Mouse (Mus musculus): ENCODE measurements around the gene D10Jhu81e. TPM values are rescaled to one million over a fixed set of nuclear protein-coding genes. Genes with fewer than 3 reads are reported as not detected.

D10Jhu81e gene
- total RNA-seq, 2 experiments from 2014 or later: 500 to 510 TPM

DNA sequence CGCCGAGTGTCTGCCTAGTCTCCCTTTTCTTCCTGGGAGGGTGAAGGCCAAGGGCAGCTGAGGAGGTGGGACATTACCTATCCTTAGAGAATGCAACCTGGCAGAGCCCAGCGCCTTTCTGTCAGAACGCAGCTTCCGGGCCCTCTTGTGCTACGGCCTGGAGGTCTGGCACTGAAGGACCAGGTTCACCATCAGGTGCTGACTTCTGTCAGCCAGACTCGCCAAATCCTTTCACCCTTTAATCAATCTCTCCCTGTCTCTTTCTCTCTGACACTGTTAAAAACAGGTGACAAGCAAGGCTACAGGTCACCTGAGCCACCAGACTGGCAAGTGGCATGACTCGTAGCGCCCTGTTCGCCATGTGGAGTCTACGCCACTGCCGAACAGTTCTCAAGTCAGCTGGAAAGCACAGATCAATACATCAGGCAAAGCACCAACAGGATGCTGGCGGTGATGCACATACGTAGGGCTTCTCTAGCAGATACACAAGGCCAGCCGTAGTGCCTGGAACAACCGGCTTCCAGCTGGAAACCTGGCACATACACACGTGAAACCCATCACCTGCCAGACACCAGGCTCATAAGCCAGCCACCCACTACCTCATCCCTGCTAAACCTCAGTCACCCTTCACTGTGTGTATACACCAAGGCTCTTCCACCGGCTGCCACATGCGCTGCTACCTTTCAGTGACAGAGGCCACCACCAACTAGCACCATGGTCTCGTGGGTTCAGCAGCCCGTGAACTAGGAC lies 4.2 kb downstream of the D10Jhu81e start:
- intact Hi-C loops (cut with DNase I): loop anchor here (10.0 kb wide), 1 partner anchor 541 kb away; the partner anchor contains the start of gene Ube2g2
- DNase-seq (ENCODE audit: low spot score): no peak

DNA sequence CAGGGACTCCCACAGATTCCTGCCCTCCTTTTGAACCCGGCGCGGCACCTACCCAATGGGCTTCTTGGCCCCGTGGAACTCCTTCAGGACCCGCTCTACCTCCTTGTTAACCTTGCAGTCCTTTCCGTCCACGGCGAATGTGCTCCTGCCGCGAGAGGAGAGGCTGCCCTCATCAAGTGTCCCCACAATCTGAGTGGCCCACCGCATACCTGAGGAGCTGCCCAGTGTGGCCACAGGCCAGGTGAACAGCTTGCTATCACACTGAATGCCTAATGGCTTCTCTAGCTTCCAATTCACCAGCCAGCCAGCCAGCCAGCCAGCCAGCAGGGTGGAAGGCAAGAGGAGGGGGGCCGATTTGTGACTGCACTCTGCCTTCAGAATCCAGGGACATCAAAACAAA lies 4.8 kb downstream of the D10Jhu81e start:
- intact Hi-C loops (cut with DNase I): loop anchor here (5.0 to 10.0 kb wide), 2 partner anchors 137 to 540 kb away; partner anchors contain the start of gene Ube2g2
- no peak for DNase-seq (ENCODE audit: low spot score)

DNA sequence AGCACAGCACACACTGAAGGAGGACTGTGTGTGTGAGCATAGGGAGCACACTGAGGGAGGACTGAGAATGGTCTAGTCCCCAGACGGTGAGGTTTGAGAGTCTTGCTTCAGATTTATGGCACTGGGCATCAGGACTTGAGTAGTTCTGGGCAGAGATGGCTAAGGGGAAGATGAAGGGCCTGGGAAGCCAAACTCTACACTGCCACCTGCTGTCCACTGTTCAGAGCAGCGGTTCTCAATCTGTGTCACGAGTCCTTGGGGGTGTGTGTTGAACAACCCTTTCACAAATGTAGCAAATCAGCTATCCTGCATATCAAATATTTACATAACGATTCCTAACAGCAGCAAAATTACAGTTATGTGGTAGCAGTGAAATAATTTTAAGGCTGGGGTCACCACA lies 5.7 kb downstream of the D10Jhu81e start:
- DNase-seq (ENCODE audit: low spot score): no peak
- intact Hi-C loops (cut with DNase I): loop anchor here (5.0 to 10.0 kb wide), 2 partner anchors 137 to 539 kb away; partner anchors contain the start of gene Ube2g2

DNA sequence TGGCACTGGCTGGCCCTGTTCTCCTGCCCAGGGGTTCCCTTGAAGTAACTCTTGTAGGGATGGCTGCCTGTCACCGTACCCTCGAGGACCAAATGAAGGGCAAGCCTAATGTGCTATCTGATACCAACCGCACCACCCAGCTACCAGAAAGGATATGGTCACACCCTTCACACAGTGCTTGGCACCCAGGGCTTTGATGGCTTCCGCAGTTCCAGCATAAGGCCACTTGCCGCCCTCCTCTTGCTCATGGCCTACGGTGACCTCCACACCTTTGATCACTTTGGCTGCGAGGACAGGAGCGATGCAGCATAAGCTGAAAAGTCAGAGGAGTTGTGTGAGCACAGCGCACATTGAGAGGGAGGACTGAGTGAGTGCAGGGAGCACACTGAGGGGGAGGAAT lies 6.3 kb downstream of the D10Jhu81e start:
- DNase-seq (ENCODE audit: low spot score): no peak
- intact Hi-C loops (cut with DNase I): loop anchor here (5.0 to 10.0 kb wide), 2 partner anchors 136 to 538 kb away; partner anchors contain the start of gene Ube2g2

DNA sequence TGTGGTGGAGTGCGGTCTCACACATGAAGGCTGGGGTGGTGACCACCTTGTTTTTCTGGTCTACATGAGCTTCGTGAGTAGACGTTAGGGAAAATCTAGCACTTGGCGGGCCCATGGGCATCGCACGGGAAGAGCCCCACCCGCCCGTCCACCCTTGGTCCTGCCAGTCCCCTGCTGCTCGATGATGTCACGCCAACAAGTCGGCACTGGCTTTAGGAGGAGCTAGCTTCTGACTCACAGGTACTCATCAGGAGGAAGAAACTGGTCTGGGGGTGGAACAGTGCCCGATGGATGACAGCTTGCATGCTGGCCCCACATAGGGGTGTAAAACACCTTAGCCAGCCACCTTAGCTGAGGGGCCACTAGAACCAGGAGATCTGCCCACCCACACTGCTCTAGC lies 6.9 kb downstream of the D10Jhu81e start:
- intact Hi-C loops (cut with DNase I): loop anchor here (5.0 to 10.0 kb wide), 2 partner anchors 135 to 538 kb away; partner anchors contain the start of gene Ube2g2
- no peak for DNase-seq (ENCODE audit: low spot score)

DNA sequence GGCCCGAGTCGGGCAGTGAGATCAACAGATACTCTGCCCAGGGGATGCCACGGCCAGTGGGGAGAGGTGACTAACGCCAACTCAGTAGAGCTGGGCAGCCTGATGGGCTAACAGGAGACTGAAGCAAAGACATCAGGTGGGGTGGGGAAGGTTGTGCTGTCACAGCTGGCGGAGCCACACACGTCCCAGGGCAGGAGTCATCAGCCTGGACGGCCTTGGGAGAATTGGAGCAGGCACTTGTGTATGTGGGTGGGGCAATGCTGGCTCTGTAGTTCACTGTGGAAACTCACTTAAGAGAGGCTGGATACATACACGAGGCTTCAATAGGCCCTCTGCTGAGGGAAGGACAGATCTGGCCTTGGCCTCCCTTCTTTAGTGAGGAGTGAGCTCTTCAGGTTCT lies 8.5 kb downstream of the D10Jhu81e start:
- DNase-seq (ENCODE audit: low spot score): no peak
- intact Hi-C loops (cut with DNase I): loop anchor here (2.0 to 10.0 kb wide), 4 partner anchors 92 to 536 kb away; partner anchors contain the start of genes Icosl and Ube2g2

DNA sequence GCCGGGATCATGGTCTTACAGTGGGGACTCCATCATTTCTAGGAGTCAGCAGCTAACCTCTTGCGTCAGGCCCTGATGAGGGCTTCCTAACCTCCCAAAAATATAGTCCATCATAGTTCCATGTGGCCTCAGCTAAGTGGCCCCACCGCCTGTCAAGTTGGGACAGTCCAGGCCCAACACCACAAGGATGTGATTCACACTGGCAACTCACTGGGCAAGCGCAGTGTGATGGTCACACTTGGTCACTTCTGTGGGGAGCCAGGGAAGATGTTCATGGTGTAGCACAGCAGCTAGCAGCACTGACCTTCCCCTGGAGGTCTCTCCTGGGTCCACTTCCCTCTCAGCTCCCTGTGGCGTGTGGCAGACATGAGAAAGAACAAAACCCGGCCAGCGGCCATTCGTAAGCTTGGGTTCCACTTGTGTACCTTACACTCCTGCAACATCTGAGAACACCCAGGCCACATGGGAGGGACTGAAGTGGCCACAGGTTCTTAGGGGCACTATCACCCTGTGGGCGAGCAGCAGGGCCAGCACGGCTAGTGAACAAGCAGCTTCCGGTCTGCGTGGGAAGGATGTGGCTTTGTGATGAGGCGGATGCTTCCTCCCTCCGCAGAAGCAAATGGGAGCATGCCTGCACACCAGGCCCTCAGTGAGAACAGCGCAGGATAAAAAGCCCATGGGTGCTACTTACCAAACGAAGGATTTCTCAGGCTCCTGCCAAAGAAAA lies 9.1 kb downstream of the D10Jhu81e start:
- DNase-seq (ENCODE audit: low spot score): no peak
- intact Hi-C loops (cut with DNase I): loop anchor here (2.0 to 10.0 kb wide), 4 partner anchors 92 to 536 kb away; partner anchors contain the start of genes Icosl and Ube2g2

DNA sequence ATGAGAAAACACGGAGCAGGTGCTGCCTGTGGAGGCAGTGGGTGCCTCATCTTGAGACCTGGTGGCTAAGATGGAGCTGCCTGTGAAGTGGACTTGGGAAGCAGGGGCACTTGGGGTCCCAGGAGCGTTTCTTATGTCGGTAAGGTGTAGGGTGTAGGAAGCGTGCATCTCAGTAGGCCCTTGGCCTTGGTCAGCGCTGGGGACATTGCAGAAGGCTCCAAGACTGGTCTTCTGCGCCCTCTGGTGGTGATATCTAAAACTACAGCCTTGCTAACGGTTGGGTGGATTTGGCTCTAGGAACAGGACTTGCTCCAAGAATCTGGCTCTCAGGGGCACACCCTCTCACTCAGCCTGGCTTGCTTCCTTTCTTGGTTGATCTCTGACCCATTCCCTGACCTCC lies 9.7 kb downstream of the D10Jhu81e start:
- DNase-seq (ENCODE audit: low spot score): peak; percentile 71
- intact Hi-C loops (cut with DNase I): loop anchor here (2.0 to 10.0 kb wide), 4 partner anchors 91 to 535 kb away; partner anchors contain the start of genes Icosl and Ube2g2

DNA sequence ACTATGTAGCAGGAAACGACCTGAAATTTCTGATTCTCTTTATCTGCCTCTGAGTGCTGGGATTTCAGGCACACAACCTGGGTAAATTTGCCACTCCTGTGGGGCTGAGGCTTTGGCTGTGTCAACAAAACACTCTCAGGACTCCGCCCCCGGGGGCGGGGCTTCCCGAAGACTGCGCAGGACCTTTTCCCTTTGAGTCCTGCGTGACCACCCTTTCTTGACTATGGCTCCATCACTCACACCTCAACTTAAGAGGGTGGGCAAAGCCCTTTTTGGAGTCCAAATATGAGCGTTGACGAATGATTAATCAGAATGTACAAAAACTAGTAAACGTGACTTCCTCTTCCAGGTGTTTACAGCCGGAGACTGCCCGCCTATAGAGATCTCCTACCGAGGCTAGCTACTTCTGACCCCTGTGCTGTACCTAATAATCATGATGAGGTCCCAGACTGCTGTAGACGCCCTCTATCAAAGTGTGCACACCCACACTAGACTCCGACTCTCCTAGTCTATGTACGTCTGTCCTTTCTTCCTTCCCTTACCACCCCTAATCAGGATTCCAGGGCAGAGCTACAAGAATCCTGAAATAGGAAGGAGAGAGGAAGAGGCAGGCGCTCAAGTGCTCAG lies 10.2 kb downstream of the D10Jhu81e start:
- intact Hi-C loops (cut with DNase I): no loop called here
- no peak for DNase-seq (ENCODE audit: low spot score)

DNA sequence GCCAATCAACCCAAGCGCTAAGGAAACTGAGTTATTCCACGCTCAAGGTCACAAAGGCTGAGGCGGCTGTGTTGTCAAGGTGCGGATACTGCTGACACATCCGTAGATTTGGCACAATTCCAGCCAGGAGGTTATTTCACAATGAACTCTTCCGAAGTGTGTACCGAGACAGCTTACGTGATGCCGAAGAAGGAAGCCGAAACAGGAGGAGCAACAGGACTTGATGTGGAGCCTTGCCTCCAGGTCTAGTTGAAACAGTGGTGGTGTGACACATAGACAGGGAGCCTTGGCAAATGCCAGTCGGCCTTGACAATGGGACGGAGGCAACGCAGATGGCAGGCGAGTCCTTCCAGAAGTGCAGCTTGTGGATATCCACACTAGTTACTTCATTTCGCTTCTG lies 11.5 kb downstream of the D10Jhu81e start:
- no peak for DNase-seq (ENCODE audit: low spot score)

DNA sequence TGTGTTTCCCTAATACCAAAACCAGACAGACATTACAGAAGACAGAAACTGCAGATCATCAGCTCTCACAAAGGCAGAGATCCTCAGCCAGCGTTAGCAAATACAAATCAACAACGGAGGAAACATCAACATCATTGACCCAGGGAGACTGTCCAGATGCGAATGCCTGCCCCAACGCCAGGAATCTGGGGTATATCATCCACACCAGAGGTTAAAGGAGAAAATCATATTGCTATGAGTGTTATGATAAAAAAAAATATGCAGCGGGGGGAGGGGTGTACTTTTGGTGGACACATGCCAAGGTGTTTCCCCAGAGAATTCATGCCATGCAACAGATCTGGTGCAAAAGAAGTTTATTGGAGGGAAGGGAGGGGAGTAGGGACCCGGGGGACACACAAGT lies 12.7 kb downstream of the D10Jhu81e start:
- intact Hi-C loops (cut with DNase I): no loop called here
- no peak for DNase-seq (ENCODE audit: low spot score)

More for the DNA sequence above, 11.5 kb downstream of the D10Jhu81e start:
- intact Hi-C loops (cut with DNase I): no loop called here

DNA sequence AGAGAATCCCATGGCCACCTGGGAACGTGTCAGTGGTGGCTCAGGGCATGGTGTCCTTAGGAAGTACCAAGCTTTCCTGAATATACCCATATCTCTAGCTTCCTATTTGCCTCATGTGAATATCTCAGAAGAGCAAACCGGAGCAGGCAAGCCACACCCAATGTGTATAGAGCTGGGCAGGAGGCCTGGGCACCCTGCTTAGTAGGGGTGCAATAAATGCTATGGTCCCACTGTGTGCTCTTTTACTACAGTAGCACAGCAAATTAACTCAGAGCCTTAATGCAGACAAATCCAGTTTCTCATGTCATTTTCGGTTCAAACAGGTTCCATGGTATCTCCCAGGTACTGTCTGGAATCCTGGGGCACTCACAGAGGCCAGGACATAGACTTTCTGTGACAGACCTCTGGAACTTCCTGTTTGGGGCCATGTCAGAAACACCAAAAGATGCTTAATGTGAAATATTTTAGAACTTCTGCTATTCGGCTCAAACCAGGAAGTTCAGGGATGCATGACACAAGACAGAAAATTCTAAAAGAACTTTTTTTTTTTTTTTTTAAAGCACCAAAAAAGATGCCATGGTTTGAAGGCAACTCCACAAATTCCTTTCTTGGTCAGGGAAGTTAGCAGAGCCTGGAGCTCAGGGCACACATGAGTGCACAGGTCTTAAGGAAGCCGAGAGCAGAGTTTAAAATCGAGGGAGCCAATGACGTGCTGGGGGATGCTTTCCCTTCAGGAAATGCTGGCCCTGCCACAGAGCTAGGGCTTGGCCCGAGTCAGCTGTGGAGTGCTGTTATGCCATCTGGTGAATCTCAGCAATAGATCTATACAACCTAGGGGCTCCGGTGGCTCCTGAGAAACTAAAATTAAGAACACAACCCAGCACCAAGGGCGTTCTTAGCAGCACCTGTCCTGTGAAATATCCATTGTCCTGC lies 20.5 kb downstream of the D10Jhu81e start:
- no peak for DNase-seq (ENCODE audit: low spot score)
- intact Hi-C loops (cut with DNase I): no loop called here

DNA sequence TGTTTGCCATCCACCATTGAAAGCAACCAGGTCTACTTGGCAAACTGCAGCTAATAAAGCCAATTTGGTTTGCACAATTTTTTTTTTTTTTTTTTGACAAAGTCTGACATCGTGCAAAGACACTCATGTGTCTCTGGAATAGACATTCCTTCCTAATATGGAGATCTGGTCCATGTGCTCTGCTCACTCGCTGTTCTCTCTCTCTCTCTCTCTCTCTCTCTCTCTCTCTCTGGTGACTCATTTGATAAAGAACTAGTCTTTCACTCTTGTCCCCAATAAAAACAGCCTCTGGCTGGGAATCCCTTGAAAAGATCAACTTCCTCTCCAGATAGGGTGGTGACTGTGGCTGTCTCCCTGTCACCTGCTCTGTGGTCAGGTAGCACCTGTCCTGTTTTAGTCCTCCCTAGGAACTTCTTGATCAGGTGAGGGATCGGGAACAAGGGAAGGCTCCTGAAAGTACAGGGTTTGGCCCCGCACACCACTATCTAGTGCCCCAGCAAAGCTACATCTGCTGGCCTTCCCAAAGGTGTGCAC lies 21.6 kb downstream of the D10Jhu81e start:
- no peak for DNase-seq (ENCODE audit: low spot score)

DNA sequence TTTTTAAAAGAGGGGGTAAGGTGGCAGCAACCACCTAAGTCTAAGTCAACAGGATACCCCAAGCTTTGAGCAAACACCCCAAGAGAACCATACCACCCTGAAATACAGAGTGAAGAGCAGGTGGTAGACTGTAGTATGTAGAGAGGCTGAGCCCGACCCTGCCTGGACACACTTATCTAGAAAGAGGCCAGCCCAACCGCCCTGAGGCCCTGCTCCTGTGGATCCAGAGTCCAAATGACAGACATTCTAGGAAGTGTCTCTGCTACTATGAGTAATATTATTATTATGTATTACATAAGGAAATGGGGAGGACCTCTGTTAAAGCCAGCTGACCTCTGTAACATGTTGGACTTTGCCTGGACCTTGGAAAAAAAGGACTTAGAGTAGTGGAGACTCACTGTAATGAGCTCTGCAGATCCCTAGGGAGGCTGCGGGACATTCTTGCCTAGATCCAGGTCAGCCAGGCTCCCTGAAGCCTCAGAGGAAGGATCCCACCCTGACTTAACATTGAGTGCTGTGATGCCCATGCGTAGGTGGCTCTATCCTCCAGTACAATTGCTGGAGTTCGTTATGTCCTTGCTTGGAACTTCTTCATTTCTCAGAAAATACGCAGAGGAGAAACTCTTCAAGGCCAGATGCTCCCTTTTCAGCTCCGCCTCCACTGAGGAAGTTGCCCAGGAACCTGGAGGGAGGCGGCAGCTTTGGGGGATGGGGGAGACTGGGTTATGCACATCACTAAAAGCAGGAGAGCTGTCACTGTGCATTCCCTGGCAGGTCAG lies 25.7 kb downstream of the D10Jhu81e start:
- DNase-seq (ENCODE audit: low spot score): no peak
- intact Hi-C loops (cut with DNase I): no loop called here

More for the DNA sequence above, 21.6 kb downstream of the D10Jhu81e start:
- intact Hi-C loops (cut with DNase I): no loop called here

DNA sequence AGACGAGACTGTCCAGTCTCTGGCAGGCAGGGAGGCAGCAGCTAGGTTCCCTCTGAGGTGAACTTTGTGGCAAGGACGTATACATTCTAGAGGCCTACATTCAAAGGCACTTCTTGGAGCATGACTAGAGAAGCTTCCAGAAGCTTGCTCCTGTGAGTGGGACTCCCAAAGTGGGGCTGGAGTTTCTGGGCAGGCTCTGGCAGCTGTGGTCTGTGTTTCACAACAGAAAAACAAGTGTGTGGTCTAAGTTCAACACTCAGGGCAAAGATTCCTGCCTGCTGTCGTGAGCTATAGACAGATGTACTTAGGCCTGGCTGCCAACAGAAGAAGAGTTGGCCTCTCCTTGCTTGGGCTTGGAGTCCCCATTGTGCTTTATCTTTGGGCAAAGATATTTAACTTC lies 28.7 kb downstream of the D10Jhu81e start:
- intact Hi-C loops (cut with DNase I): no loop called here
- DNase-seq (ENCODE audit: low spot score): no peak

DNA sequence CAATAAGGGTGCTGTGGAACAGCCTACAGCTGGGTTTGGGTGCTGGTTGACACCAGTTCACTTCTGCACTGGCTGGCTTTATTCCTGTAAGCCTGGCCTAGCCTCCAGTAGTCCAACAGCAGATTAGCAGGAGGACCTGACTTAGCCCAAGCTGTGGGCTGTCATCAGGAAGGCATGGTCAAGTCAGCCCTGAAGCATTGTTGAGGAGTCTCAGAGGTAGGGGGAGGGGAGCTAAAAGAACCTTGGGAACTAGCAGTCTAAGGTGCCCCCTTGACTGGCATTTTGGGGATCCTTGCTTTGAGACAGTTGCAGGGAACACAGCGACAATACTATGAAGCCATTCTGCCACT lies 29.4 kb downstream of the D10Jhu81e start:
- no peak for DNase-seq (ENCODE audit: low spot score)
- intact Hi-C loops (cut with DNase I): no loop called here

DNA sequence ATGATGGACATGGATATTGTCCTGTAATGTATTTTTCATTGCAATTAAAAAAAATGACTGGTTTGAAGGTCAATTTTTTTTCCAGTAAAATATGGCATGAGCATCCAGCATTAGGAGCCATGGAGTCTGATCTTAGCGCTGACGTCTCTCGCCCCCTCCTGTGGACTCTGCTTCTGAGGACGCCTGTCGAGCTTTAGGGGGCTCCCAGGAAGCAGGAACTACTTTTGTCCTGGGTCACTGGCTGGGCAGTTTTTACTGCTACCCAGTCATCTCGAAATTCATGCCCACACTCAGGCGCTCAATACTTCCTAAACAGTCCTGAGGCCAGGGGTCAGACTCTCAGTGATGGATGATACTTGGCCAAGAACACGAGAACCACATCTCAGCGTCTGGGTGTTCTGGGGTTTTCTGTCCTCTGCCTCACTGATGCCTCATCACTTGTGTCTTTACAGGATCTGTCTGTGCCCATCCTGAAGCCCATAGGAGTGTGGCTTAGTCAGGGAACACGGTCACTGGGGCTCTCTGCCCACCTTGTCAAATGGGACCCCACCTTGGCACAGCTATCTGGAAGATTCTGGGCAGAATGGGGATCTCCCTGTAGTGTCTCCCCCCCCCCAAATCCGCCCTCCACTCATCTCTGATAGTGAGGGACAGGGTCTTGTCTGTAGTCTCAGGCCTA lies 29.9 kb downstream of the D10Jhu81e start:
- DNase-seq (ENCODE audit: low spot score): no peak
- intact Hi-C loops (cut with DNase I): no loop called here
